ENCODE assay signal across 22 mouse cellular contexts in genomic region chr16:90735611-90736010, GRCm38 (mm10). TPM values are rescaled to one million over a fixed set of nuclear protein-coding genes. Genes with fewer than 3 reads are reported as not detected.
DNase-seq lines count a peak whose midpoint lies in the region; ATAC-seq lines count a peak whose summit lies in the region.
"Had no signal": no experiment of that assay in that cellular context is flagged by ENCODE, and none has a peak within 500 bp of the region (broad histone marks: within the 10 kb centered on the region; RNA-seq: fewer than 3 reads in every experiment).

No protein-coding gene starts in this region.

- DNase-seq in ovary, adult 18-20 months (ENCODE audit: low spot score) = peak; percentile 73
- DNase-seq in ovary, postnatal 10 days (ENCODE audit: low spot score) = no peak
- DNase-seq in adipocyte (ENCODE audit: low spot score) = peak; percentile 54
- peak; percentile 83 for DNase-seq in adrenal gland, postnatal 14 days
- DNase-seq in B cell, adult 2 months = no peak
- DNase-seq in cerebellum, postnatal 10 days = no peak
- no peak for DNase-seq in spleen, postnatal 14 days (ENCODE audit: low spot score in 2 of 2)
- DNase-seq: cerebellum, adult 11-12 months; cerebellum, adult 9-11 months; gastrocnemius, adult 2 months; gastrocnemius, postnatal 36 days; heart, adult 18-20 months; heart, postnatal 10 days; kidney, adult 18-20 months; kidney, postnatal 36 days; right cerebral cortex, adult 18-20 months; spleen, adult 18-20 months had no signal

- 0 out of 2 replicates have a peak, but pooled peaks have one; percentile 6 for ATAC-seq in erythroid progenitor cell, adult 5-6 weeks (replicated peaks; ENCODE audit: low FRiP score, poor library complexity, severe bottlenecking)
- ATAC-seq: forebrain, embryonic 13.5 days; midbrain, embryonic 15.5 days had no signal

RNA-seq across cellular contexts. Expression of gene Mrap, which starts 2.4 kb away (rescaled TPM):
- total RNA-seq in adrenal gland, postnatal 14 days (2021) = 497 and 542 TPM in 2 replicates
- 6.3 and 13.0 TPM in 2 replicates for total RNA-seq in erythroid progenitor cell, adult 5-6 weeks (2015; ENCODE audit: low replicate concordance)
- total RNA-seq in erythroid progenitor cell, adult 5-6 weeks (2017; ENCODE audit: low replicate concordance) = 1.4 and 4.5 TPM in 2 replicates
- total RNA-seq: hematopoietic stem cell, adult 5-6 weeks; left cerebral cortex, postnatal 36 days had no signal

RNA-seq across cellular contexts. Expression of gene Mis18a, which starts 8.4 kb away (rescaled TPM):
- 7.4 and 8.6 TPM in 2 replicates for total RNA-seq in adrenal gland, postnatal 14 days (2021)
- total RNA-seq in erythroid progenitor cell, adult 5-6 weeks (2015; ENCODE audit: low replicate concordance) = 40.4 and 43.6 TPM in 2 replicates
- total RNA-seq in erythroid progenitor cell, adult 5-6 weeks (2017; ENCODE audit: low replicate concordance) = 8.9 and 25.4 TPM in 2 replicates

Comparison
In these comparisons a context has a peak if more than half of its experiments do, and no peak if none do; other contexts are left out.
1. DNase-seq: peak in ovary, adult 18-20 months (single experiment), adipocyte (single experiment) and adrenal gland, postnatal 14 days (single experiment); none in ovary, postnatal 10 days (single experiment), B cell, adult 2 months (0 of 2), cerebellum, postnatal 10 days (0 of 2) and spleen, postnatal 14 days (0 of 2).
2. RNA of gene Mrap, which starts 2.4 kb away (total RNA-seq): 497 to 542 TPM in adrenal gland, postnatal 14 days; 1.4 to 13.0 TPM in erythroid progenitor cell, adult 5-6 weeks; every median in the first group is over 10 times any median in the second.